Mouse (Mus musculus) heart, adult 2 months (tissue): ENCODE data around the gene 1700030J22Rik.

Experiments used
- CTCF ChIP-seq: fragments of 200-600 bp; IDR thresholded peaks from 2 replicates; pipeline ENCODE4 v1.8.1; 2022; ENCODE audit warnings: antibody characterized with exemption, mild to moderate bottlenecking, moderate library complexity
- EP300 ChIP-seq: fragments of 200-500 bp; IDR thresholded peaks from 2 replicates; pipeline ENCODE4 v1.6.1; 2011; ENCODE audit warnings: low read depth, low read length, control low read depth; ENCODE audit not compliant: insufficient read depth
- POLR2A ChIP-seq: fragments of 200-500 bp; IDR thresholded peaks from 2 replicates; pipeline ENCODE4 v1.6.1; 2011; ENCODE audit warnings: mild to moderate bottlenecking, low read depth, low read length, control low read depth; ENCODE audit not compliant: insufficient read depth

GRCm38 (mm10) chr8:117017896-117018295 is 39.1 kb upstream of the 1700030J22Rik start:
- no peak for TF ChIP-seq CTCF
- no peak for TF ChIP-seq POLR2A
- no peak for TF ChIP-seq EP300
